Mouse (Mus musculus) erythroblast, adult 5-6 weeks (primary cell): ENCODE data around the gene Rack1. TPM values are rescaled to one million over a fixed set of nuclear protein-coding genes. Genes with fewer than 3 reads are reported as not detected.

Experiments
- ATAC-seq: replicated peaks from 2 replicates; pipeline ENCODE4 v1.8.0; 2016; ENCODE audit warnings: moderate number of reproducible peaks, mild to moderate bottlenecking, moderate TSS enrichment, inconsistent platforms; ENCODE audit not compliant: poor library complexity, low FRiP score, severe bottlenecking
- total RNA-seq, 2 experiments: library from RNA; stranded (forward) in 1 of 2; stranded (reverse) in 1 of 2; fragments of 150-400 nt in 1 of 2; fragments of 200-764, 138-1000 nt in 1 of 2; gene quantifications; 2 replicates each; pipeline versions ENCODE4 v1.2.3 to v1.2.4; 2015 to 2017; ENCODE audit warnings: low replicate concordance in 2 of 2

Gene Rack1
- total RNA-seq (2015; ENCODE audit: low replicate concordance) (613 and 630 TPM in 2 replicates), total RNA-seq (2017; ENCODE audit: low replicate concordance) (242 and 301 TPM in 2 replicates)

GRCm38 (mm10) chr11:48799921-48800701 lies at the start of gene Rack1:
Gene Rack1, plus strand, starts transcription at chr11:48800332.
- peak; percentile 94 for ATAC-seq

GRCm38 (mm10) chr11:48750428-48750827 lies 49.7 kb upstream of the Rack1 start:
- no peak for ATAC-seq

GRCm38 (mm10) chr11:48753534-48753933 lies 46.6 kb upstream of the Rack1 start:
- ATAC-seq = peak; percentile 55; the same call in 1 of the 2 replicates

GRCm38 (mm10) chr11:48759021-48759420 lies 41.1 kb upstream of the Rack1 start:
- no peak for ATAC-seq

GRCm38 (mm10) chr11:48764119-48764518 lies 36.0 kb upstream of the Rack1 start:
- no peak for ATAC-seq

- ATAC-seq = no peak
These were observed 32.8 kb upstream of the Rack1 start for GRCm38 (mm10) chr11:48767195-48767876.

GRCm38 (mm10) chr11:48771691-48772090 lies 28.4 kb upstream of the Rack1 start:
- ATAC-seq = peak; percentile 71; the same call in 1 of the 2 replicates

GRCm38 (mm10) chr11:48774443-48775298 lies 25.5 kb upstream of the Rack1 start:
- ATAC-seq = 0 out of 2 replicates have a peak, but pooled peaks have one; percentile 56

GRCm38 (mm10) chr11:48775483-48775882 lies 24.6 kb upstream of the Rack1 start:
- no peak for ATAC-seq

GRCm38 (mm10) chr11:48776664-48777063 lies 23.5 kb upstream of the Rack1 start:
- ATAC-seq = no peak

- no peak for ATAC-seq
These were observed 22.8 kb upstream of the Rack1 start for GRCm38 (mm10) chr11:48777303-48777702.

GRCm38 (mm10) chr11:48779450-48779849 lies 20.7 kb upstream of the Rack1 start:
- ATAC-seq = 0 out of 2 replicates have a peak, but pooled peaks have one; percentile 61

- ATAC-seq = no peak
These were observed 17.9 kb upstream of the Rack1 start for GRCm38 (mm10) chr11:48782243-48782642.

- ATAC-seq = no peak
These were observed 12.5 kb upstream of the Rack1 start for GRCm38 (mm10) chr11:48787455-48788211.

GRCm38 (mm10) chr11:48788311-48789089 lies 11.6 kb upstream of the Rack1 start:
- peak; percentile 71; the same call in 1 of the 2 replicates for ATAC-seq

GRCm38 (mm10) chr11:48789215-48789614 lies 10.9 kb upstream of the Rack1 start:
- ATAC-seq = no peak

GRCm38 (mm10) chr11:48789973-48790823 lies 9.9 kb upstream of the Rack1 start:
- peak; percentile 94 for ATAC-seq

- no peak for ATAC-seq
These were observed 9.2 kb upstream of the Rack1 start for GRCm38 (mm10) chr11:48790946-48791345.
